Comparison of ENCODE assay signal across 8 mouse cellular contexts in genomic region chr3:80913111-80913778, GRCm38 (mm10). TPM values are rescaled to one million over a fixed set of nuclear protein-coding genes. Genes with fewer than 3 reads are reported as not detected.
DNase-seq lines count a peak whose midpoint lies in the region; ATAC-seq and TF ChIP-seq lines count a peak whose summit lies in the region.

Gene Glrb, minus strand, starts transcription at chr3:80913660.

- no peaks in the 10 kb centered on the region for H3K36me3 ChIP-seq in heart, embryonic 10.5 days
- no peaks in the 10 kb centered on the region for H3K36me3 ChIP-seq in embryonic facial prominence, embryonic 15.5 days
- no peaks in the 10 kb centered on the region for H3K36me3 ChIP-seq in hindbrain, embryonic 10.5 days
- no peaks in the 10 kb centered on the region for H3K36me3 ChIP-seq in myocyte (ENCODE audit: control insufficient read depth, insufficient read depth)

- H3ac ChIP-seq in myocyte (ENCODE audit: control insufficient read depth, insufficient read length), result peak within 1 kb of the TSS; percentile 98

- DNase-seq in heart, embryonic 10.5 days (ENCODE audit: low spot score), result no peak
- no peak for DNase-seq in heart, adult 9 months (ENCODE audit: low spot score in 2 of 2)
- peak in 1 of 2 experiments; percentile 24 for DNase-seq in adrenal gland, postnatal 4 days (ENCODE audit: low spot score in 2 of 2)
- peak; percentile 67 for DNase-seq in hindbrain, embryonic 10.5 days (ENCODE audit: low spot score)
- DNase-seq in left cerebral cortex, postnatal 36 days (ENCODE audit: low spot score in 2 of 2), result peak; percentile 73 to 83
- peak; percentile 16 for DNase-seq in urinary bladder, postnatal 14 days (ENCODE audit: low spot score)

- no peaks in the 10 kb centered on the region for H3K9me3 ChIP-seq in heart, embryonic 10.5 days
- no peaks in the 10 kb centered on the region for H3K9me3 ChIP-seq in embryonic facial prominence, embryonic 15.5 days (replicated peaks)
- no peaks in the 10 kb centered on the region for H3K9me3 ChIP-seq in hindbrain, embryonic 10.5 days

- no peaks in the 10 kb centered on the region for H3K79me2 ChIP-seq in myocyte (ENCODE audit: control insufficient read depth, insufficient read depth)

- H3K27me3 ChIP-seq in heart, embryonic 10.5 days (ENCODE audit: insufficient read depth, poor library complexity, severe bottlenecking), result peaks cover 13% of the 10 kb centered on the region; the same call in 1 of the 2 replicates
- no peaks in the 10 kb centered on the region for H3K27me3 ChIP-seq in embryonic facial prominence, embryonic 15.5 days
- peaks cover 13% of the 10 kb centered on the region; the same call in 1 of the 2 replicates for H3K27me3 ChIP-seq in hindbrain, embryonic 10.5 days (ENCODE audit: insufficient read depth, poor library complexity, severe bottlenecking)
- H3K27me3 ChIP-seq in myocyte (ENCODE audit: control insufficient read depth, insufficient read depth, insufficient read length), result no peaks in the 10 kb centered on the region

- intact Hi-C loops in left cerebral cortex, postnatal 36 days (cut with DNase I), result loop anchor here (5.0 kb wide), 2 partner anchors 111 to 124 kb away; partner anchors contain the start of genes Gria2 and Pdgfc

- ATAC-seq in embryonic facial prominence, embryonic 15.5 days (ENCODE audit: insufficient number of reproducible peaks, low FRiP score, low TSS enrichment, low read depth), result peak; percentile 77

- peak within 1 kb of the TSS; percentile 93 for H3K4me2 ChIP-seq in embryonic facial prominence, embryonic 15.5 days (replicated peaks)
- peak within 1 kb of the TSS; percentile 75 for H3K4me2 ChIP-seq in myocyte (ENCODE audit: low read depth)

- H3K4me3 ChIP-seq in heart, embryonic 10.5 days, result peak within 1 kb of the TSS; percentile 81
- H3K4me3 ChIP-seq in embryonic facial prominence, embryonic 15.5 days (replicated peaks), result peak within 1 kb of the TSS; percentile 66
- H3K4me3 ChIP-seq in hindbrain, embryonic 10.5 days, result peak within 1 kb of the TSS; percentile 70
- H3K4me3 ChIP-seq in myocyte, result peak within 1 kb of the TSS; percentile 19

- peak; percentile 74 for TF ChIP-seq POLR2A in myocyte (IDR thresholded peaks at IDR 0.05; ENCODE audit: insufficient read length, low read depth)

- H3K27ac ChIP-seq in heart, embryonic 10.5 days, result peak within 1 kb of the TSS; percentile 89
- no peak within 1 kb of the TSS for H3K27ac ChIP-seq in embryonic facial prominence, embryonic 15.5 days (replicated peaks)
- peak within 1 kb of the TSS; percentile 92 for H3K27ac ChIP-seq in hindbrain, embryonic 10.5 days

- H3K9ac ChIP-seq in embryonic facial prominence, embryonic 15.5 days, result peak within 1 kb of the TSS; percentile 47

- H3K4me1 ChIP-seq in heart, embryonic 10.5 days, result peaks cover 5% of the 10 kb centered on the region; the same call in 1 of the 2 replicates
- H3K4me1 ChIP-seq in embryonic facial prominence, embryonic 15.5 days, result 0 out of 2 replicates have a peak, but pooled peaks cover 4% of the 10 kb centered on the region
- H3K4me1 ChIP-seq in hindbrain, embryonic 10.5 days (replicated peaks), result peaks cover 11% of the 10 kb centered on the region; the same call in 1 of the 2 replicates

- 1% methylated on average over 76 of the region's 76 CpGs for WGBS in heart, embryonic 10.5 days
- WGBS in embryonic facial prominence, embryonic 15.5 days, result 1% methylated on average over 76 of the region's 76 CpGs
- 1% methylated on average over 76 of the region's 76 CpGs for WGBS in hindbrain, embryonic 10.5 days

TF ChIP-seq in myocyte, 11 proteins besides CTCF, POLR2A, EP300 and RAD21:
- TF ChIP-seq REST (IDR thresholded peaks at IDR 0.05; ENCODE audit: insufficient read depth, insufficient read length) (no peak), MYOD1 (IDR thresholded peaks at IDR 0.05; ENCODE audit: control insufficient read depth in 1 of 3, insufficient read length in 2 of 3, low read depth in 2 of 3) (peak in 2 of 3 experiments; percentile 39 to 80), TCF12 (IDR thresholded peaks at IDR 0.05; ENCODE audit: insufficient read depth, poor library complexity, severe bottlenecking) (no peak), CEBPB (IDR thresholded peaks at IDR 0.05; ENCODE audit: insufficient read depth, poor library complexity, severe bottlenecking) (no peak), POLR2AphosphoS2 (IDR thresholded peaks at IDR 0.05; ENCODE audit: insufficient read length, low read depth) (peak; percentile 63), TCF3 (IDR thresholded peaks at IDR 0.05; ENCODE audit: insufficient read length, low read depth) (no peak), MYOG (IDR thresholded peaks at IDR 0.05; ENCODE audit: control insufficient read depth in 1 of 3, insufficient read depth in 1 of 3, insufficient read length in 2 of 3, low read depth in 2 of 3) (peak in 1 of 3 experiments; percentile 61), USF1 (IDR thresholded peaks at IDR 0.05; ENCODE audit: low read depth) (no peak), SRF (IDR thresholded peaks at IDR 0.05; ENCODE audit: control insufficient read depth, insufficient read length, low read depth) (no peak), E2F4 (IDR thresholded peaks at IDR 0.05; ENCODE audit: insufficient read depth) (no peak), MAX (IDR thresholded peaks at IDR 0.05; ENCODE audit: low read depth) (no peak)

RNA-seq across cellular contexts. Expression of gene Glrb, which starts in this region (rescaled TPM):
- polyA plus RNA-seq in heart, embryonic 10.5 days (2016; fragmentation: Nextera tagmentation; extraction: Ambion mirVana), result 4.3 and 7.6 TPM in 2 replicates
- total RNA-seq in adrenal gland, postnatal 4 days (2021), result 10 to 100 TPM; 15.9 to 16.5 TPM
- 10.7 and 11.1 TPM in 2 replicates for polyA plus RNA-seq in embryonic facial prominence, embryonic 15.5 days (2015; fragmentation: Nextera tagmentation; extraction: Ambion mirVana)
- polyA plus RNA-seq in hindbrain, embryonic 10.5 days (2016; fragmentation: Nextera tagmentation; extraction: Ambion mirVana), result 7.6 and 8.5 TPM in 2 replicates
- 100 to 1,000 TPM; 198 to 209 TPM for total RNA-seq in left cerebral cortex, postnatal 36 days (2021)
- 3.4 TPM for polyA plus RNA-seq in myocyte (2012; fragmentation: generic; extraction: Trizol)

Comparison
In these comparisons a context has a peak if more than half of its experiments do, and no peak if none do; other contexts are left out.
1. RNA of gene Glrb (total RNA-seq): 198 to 209 TPM in left cerebral cortex, postnatal 36 days; 15.9 to 16.5 TPM in adrenal gland, postnatal 4 days; every median in the first group is over 10 times any median in the second.
2. DNase-seq: peak in hindbrain, embryonic 10.5 days (single experiment), left cerebral cortex, postnatal 36 days (2 of 2) and urinary bladder, postnatal 14 days (single experiment); none in heart, embryonic 10.5 days (single experiment) and heart, adult 9 months (0 of 2).
3. H3K4me3 ChIP-seq: peak in every context shown above with its lines; median percentile 81 in heart, embryonic 10.5 days; 70 in hindbrain, embryonic 10.5 days; 66 in embryonic facial prominence, embryonic 15.5 days; 19 in myocyte.